Mouse (Mus musculus) heart, adult 18-20 months (tissue): ENCODE results near the gene BC025920. TPM values are rescaled to one million over a fixed set of nuclear protein-coding genes. Genes with fewer than 3 reads are reported as not detected.

Experiments used
- DNase-seq, 2 experiments: peaks; one replicate each; pipeline ENCODE4 v3.0.0; 2021 to 2022; ENCODE audit warnings: mixed read lengths in 1 of 2
- total RNA-seq, 2 experiments: library from RNA; stranded (reverse); gene quantifications; 2 replicates each; pipeline ENCODE4 v1.2.3; 2021

BC025920 gene
- total RNA-seq, 2 experiments from 2014 or later, result 2.6 TPM

- DNase-seq, result no peak
These were observed 36.8 kb downstream of the BC025920 start for GRCm38 (mm10) chr10:81642648-81643448.

- peak; percentile 93 to 98 for DNase-seq
These were observed 37.5 kb downstream of the BC025920 start for GRCm38 (mm10) chr10:81643449-81644055.

GRCm38 (mm10) chr10:81644162-81644561 lies 38.1 kb downstream of the BC025920 start:
- DNase-seq, result no peak

GRCm38 (mm10) chr10:81644716-81645115 lies 38.6 kb downstream of the BC025920 start:
- no peak for DNase-seq

DNA sequence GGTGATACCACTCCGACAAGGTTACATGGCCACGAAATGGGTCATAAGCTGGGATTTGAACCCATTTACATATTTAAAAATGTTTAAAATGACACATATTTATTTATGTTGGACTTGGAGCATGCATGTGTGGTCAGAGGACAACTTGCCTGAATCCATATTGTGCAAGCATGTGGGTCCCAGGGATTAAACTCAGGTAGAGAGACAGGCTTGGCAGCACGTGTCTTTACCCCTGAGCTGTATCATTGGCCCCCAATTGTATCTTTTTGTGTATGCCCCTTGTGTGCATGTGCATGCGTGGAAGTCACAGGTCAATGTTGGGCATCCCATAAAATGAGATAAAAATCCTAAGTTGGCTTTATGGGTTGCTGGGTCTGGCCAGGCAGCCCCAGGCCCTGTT lies 39.3 kb downstream of the BC025920 start:
- no peak for DNase-seq

GRCm38 (mm10) chr10:81646015-81646555 lies 40.0 kb downstream of the BC025920 start:
- DNase-seq, result no peak

DNA sequence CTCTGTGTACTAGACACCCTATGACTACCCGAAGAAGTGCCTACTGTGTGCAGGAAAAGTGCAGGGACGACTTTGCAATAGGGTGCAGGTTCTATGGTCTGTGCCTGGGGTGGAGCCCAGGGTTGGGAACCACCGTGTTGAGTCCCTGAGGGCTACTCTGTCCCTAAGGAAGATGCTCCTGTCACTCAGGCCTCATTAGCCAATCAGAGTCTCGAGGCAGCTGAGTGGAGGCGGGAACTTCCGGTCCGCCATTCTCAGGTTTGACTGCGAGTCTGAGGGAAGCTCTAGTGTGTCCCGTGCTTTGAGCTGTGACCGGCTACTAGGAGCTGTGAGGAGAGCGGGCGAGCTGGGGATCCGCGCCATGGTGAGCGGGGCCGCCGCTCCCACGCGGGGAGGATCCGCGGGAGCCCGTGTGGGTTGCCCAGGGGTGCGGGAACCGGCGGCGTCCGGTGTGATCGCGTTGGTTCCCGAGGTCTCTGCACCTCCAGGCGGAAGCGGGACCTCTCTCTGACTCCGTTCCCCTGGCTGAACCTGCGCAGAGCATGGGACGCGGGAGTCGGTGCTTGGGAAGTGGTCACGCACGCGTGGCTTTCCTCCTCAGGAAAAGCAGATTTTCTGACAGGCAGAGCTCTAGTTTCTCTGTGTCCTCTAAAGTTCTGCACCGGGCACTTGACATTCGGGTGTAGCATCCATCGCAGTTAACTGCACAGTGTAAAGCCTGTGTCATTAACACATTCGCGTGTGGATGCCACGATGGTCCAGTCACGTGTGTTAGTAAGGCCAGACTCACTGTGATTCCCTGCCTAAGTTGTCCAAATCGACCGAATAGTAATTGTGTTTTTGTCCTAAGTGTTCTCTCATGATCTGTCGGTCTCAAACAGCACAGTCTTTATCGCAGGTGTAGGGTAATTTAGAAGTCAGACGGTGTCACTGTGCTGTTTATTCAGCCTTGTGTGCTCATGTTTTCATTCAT lies 43.0 kb downstream of the BC025920 start, which contains the start of gene Gm10778:
Gene Gm10778 (plus strand): TSS at position 257 of the 973 bp plus-strand sequence.
- peak; percentile 91 to 95 for DNase-seq

DNA sequence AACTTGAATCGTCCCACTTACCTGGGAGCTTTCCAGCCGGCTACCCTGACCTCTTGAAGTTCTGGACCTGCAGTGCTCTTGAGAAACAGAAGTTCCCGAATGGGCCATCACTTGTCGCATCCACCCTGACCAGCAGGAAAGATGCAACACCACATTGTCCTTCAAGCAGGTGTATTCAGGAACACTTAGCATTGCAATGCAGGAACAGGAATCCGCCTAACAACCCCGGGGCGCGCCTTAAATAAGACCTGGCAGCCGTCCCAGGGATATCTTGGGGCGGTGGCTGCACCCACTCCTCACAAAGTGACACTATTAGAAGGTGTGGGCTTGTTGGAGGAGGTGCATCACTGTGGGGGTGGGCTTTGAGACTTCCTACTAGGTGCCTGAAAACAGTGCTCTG lies 49.1 kb downstream of the BC025920 start:
- DNase-seq, result no peak

DNA sequence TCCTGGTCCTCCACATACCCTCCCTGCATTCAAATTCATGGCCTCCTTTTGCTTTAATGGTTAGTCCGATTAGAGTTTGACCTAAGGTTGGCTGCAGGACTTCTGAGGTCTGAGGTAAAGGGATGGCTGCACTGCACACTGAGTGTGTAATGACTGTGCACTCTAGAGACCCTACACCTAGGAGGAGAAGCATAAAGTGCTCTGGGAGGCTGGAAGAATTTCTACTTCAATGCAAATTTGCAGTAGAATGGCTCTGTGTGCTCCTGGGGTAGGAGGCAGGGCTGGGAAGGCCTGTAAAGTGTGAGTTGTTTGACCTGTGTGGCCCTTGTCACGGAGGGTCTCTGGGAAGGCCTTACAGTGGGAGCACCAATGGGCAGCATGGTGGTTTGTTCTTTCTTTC lies 50.1 kb downstream of the BC025920 start:
- DNase-seq, result no peak

Other genes with a start within 250 kb of the BC025920 start
- 10 to 100 TPM; 11.0 to 12.7 TPM for gene Mfsd12, start 248.8 kb upstream of the BC025920 start, total RNA-seq
- under 1 TPM; 0.45 to 0.51 TPM for gene 4930404N11Rik, start 240.5 kb upstream of the BC025920 start, total RNA-seq
- 10 to 100 TPM; 27.6 to 35.6 TPM for gene Fzr1, start 227.8 kb upstream of the BC025920 start, total RNA-seq
- 10 to 100 TPM; 49.9 to 59.6 TPM for gene Dohh, start 221.8 kb upstream of the BC025920 start, total RNA-seq
- gene Gm48551, start 221.8 kb upstream of the BC025920 start, total RNA-seq, result 1 to 10 TPM in 1 of 2 experiments, under 1 TPM in 1; 0.65 to 2.3 TPM
- gene Gm48552, start 217.3 kb upstream of the BC025920 start, total RNA-seq, result under 1 TPM in 1 of 2 experiments, not detected in 1; 0.51 TPM
- 1 to 10 TPM; 1.9 to 2.2 TPM for gene Smim24, start 213.2 kb upstream of the BC025920 start, total RNA-seq
- gene Nfic, start 150.6 kb upstream of the BC025920 start, total RNA-seq, result 10 to 100 TPM; 91.0 to 93.4 TPM
- under 1 TPM; 0.17 to 0.21 TPM for gene Celf5, start 123.6 kb upstream of the BC025920 start, total RNA-seq
- gene Ncln, start 109.9 kb upstream of the BC025920 start, total RNA-seq, result 10 to 100 TPM; 61.9 to 64.3 TPM
- 1 to 10 TPM; 1.2 to 2.8 TPM for gene S1pr4, start 106.1 kb upstream of the BC025920 start, total RNA-seq
- 1 to 10 TPM; 1.4 to 1.5 TPM for gene Gna15, start 82.0 kb upstream of the BC025920 start, total RNA-seq
- gene Gna11, start 61.1 kb upstream of the BC025920 start, total RNA-seq, result 10 to 100 TPM; 47.8 to 49.8 TPM
- gene Aes, start 46.8 kb upstream of the BC025920 start, total RNA-seq, result 1,000 to 10,000 TPM; 1,011 to 1,083 TPM
- 1 to 10 TPM; 4.7 to 7.1 TPM for gene Tle2, start 31.7 kb upstream of the BC025920 start, total RNA-seq
- 10 to 100 TPM in 1 of 2 experiments, 1 to 10 TPM in 1; 7.9 to 11.1 TPM for gene Tle6, start 5.2 kb upstream of the BC025920 start, total RNA-seq
- 1 to 10 TPM; 5.6 to 6.3 TPM for gene Sirt6, start 21.5 kb downstream of the BC025920 start, total RNA-seq
- gene Ankrd24, start 22.3 kb downstream of the BC025920 start, total RNA-seq, result 10 to 100 TPM in 1 of 2 experiments, 1 to 10 TPM in 1; 7.5 to 10.3 TPM
- 1 to 10 TPM; 1.9 to 2.0 TPM for gene Gm10778, start 42.8 kb downstream of the BC025920 start, total RNA-seq
- 1 to 10 TPM; 3.3 to 4.6 TPM for gene Zfp433, start 98.6 kb downstream of the BC025920 start, total RNA-seq
- gene Gm3055, start 164.9 kb downstream of the BC025920 start, total RNA-seq, result 1 to 10 TPM; 1.8 to 2.3 TPM
- 1 to 10 TPM in 1 of 2 experiments, under 1 TPM in 1; 0.87 to 1.0 TPM for gene Gm4767, start 205.9 kb downstream of the BC025920 start, total RNA-seq